Comparison of ENCODE assay signal across 9 mouse cellular contexts in genomic region chr6:128099190-128099589, GRCm38 (mm10). TPM values are rescaled to one million over a fixed set of nuclear protein-coding genes. Genes with fewer than 3 reads are reported as not detected.
A peak's percentile ranks its signal among the peaks of the same experiment; 100 is the strongest.
DNase-seq lines count a peak whose midpoint lies in the region; ATAC-seq lines count a peak whose summit lies in the region.
"Had no signal": no experiment of that assay in that cellular context is flagged by ENCODE, and none has a peak within 500 bp of the region (broad histone marks: within the 10 kb centered on the region; RNA-seq: fewer than 3 reads in every experiment).

No protein-coding gene starts in this region.

- DNase-seq in cerebellum, postnatal 10 days = peak; percentile 65 to 74
- DNase-seq in cerebellum, postnatal 36 days = no peak
- DNase-seq in hindbrain, embryonic 14.5 days (ENCODE audit: low spot score) = peak; percentile 32
- no peak for DNase-seq in testis, postnatal 14 days (ENCODE audit: low spot score)

- no peaks in the 10 kb centered on the region for H3K27me3 ChIP-seq in hindbrain, embryonic 14.5 days (ENCODE audit: control insufficient read depth, insufficient read depth, low read length)
- H3K27me3 ChIP-seq in hindbrain, embryonic 12.5 days = 0 out of 2 replicates have a peak, but pooled peaks cover 2% of the 10 kb centered on the region
- no peaks in the 10 kb centered on the region for H3K27me3 ChIP-seq in midbrain, embryonic 15.5 days (replicated peaks)
- no peaks in the 10 kb centered on the region for H3K27me3 ChIP-seq in midbrain, embryonic 16.5 days (ENCODE audit: control insufficient read depth, insufficient read depth, low read depth, low read length)
- no peaks in the 10 kb centered on the region for H3K27me3 ChIP-seq in stomach, embryonic 15.5 days (replicated peaks)
- H3K27me3 ChIP-seq: neural tube, embryonic 13.5 days had no signal

- 68% methylated on average over 9 of the region's 9 CpGs for WGBS in hindbrain, embryonic 14.5 days
- WGBS in hindbrain, embryonic 12.5 days = 68% methylated on average over 9 of the region's 9 CpGs
- 67% methylated on average over 9 of the region's 9 CpGs for WGBS in midbrain, embryonic 15.5 days
- WGBS in midbrain, embryonic 16.5 days = 61% methylated on average over 9 of the region's 9 CpGs
- 40% methylated on average over 9 of the region's 9 CpGs for WGBS in stomach, embryonic 15.5 days

- H3K9me3 ChIP-seq in hindbrain, embryonic 14.5 days (ENCODE audit: control insufficient read depth, low read length) = no peaks in the 10 kb centered on the region
- no peaks in the 10 kb centered on the region for H3K9me3 ChIP-seq in hindbrain, embryonic 12.5 days (replicated peaks)
- H3K9me3 ChIP-seq in midbrain, embryonic 15.5 days = no peaks in the 10 kb centered on the region
- H3K9me3 ChIP-seq in midbrain, embryonic 16.5 days (replicated peaks; ENCODE audit: control insufficient read depth, low read length, poor library complexity, severe bottlenecking) = no peaks in the 10 kb centered on the region
- H3K9me3 ChIP-seq in stomach, embryonic 15.5 days = no peaks in the 10 kb centered on the region
- H3K9me3 ChIP-seq: neural tube, embryonic 13.5 days had no signal

- H3K27ac ChIP-seq in hindbrain, embryonic 14.5 days = no peak overlapping the region
- no peak overlapping the region; the same call in 1 of the 2 replicates for H3K27ac ChIP-seq in hindbrain, embryonic 12.5 days
- H3K27ac ChIP-seq in midbrain, embryonic 15.5 days = peak overlapping the region; percentile 8; the same call in 1 of the 2 replicates
- H3K27ac ChIP-seq in midbrain, embryonic 16.5 days (ENCODE audit: low read length) = no peak overlapping the region
- peak overlapping the region; percentile 77 for H3K27ac ChIP-seq in stomach, embryonic 15.5 days
- H3K27ac ChIP-seq: neural tube, embryonic 13.5 days had no signal

- H3K4me3 ChIP-seq in hindbrain, embryonic 14.5 days (replicated peaks; ENCODE audit: low read length) = no peak overlapping the region
- H3K4me3 ChIP-seq in hindbrain, embryonic 12.5 days = no peak overlapping the region
- H3K4me3 ChIP-seq in midbrain, embryonic 15.5 days = no peak overlapping the region
- no peak overlapping the region for H3K4me3 ChIP-seq in midbrain, embryonic 16.5 days (ENCODE audit: low read depth, low read length)
- H3K4me3 ChIP-seq in stomach, embryonic 15.5 days (replicated peaks) = no peak overlapping the region
- H3K4me3 ChIP-seq: neural tube, embryonic 13.5 days had no signal

- no peak for ATAC-seq in hindbrain, embryonic 14.5 days (ENCODE audit: low FRiP score)
- ATAC-seq in hindbrain, embryonic 12.5 days (ENCODE audit: low FRiP score) = no peak
- ATAC-seq in midbrain, embryonic 15.5 days (replicated peaks) = no peak
- ATAC-seq in midbrain, embryonic 16.5 days = no peak
- peak; percentile 37; the same call in 1 of the 2 replicates for ATAC-seq in stomach, embryonic 15.5 days (ENCODE audit: insufficient read depth, low FRiP score, low read depth)

- H3K36me3 ChIP-seq in hindbrain, embryonic 14.5 days (replicated peaks; ENCODE audit: control insufficient read depth, insufficient read depth) = no peaks in the 10 kb centered on the region
- no peaks in the 10 kb centered on the region for H3K36me3 ChIP-seq in hindbrain, embryonic 12.5 days
- H3K36me3 ChIP-seq in midbrain, embryonic 15.5 days (replicated peaks) = no peaks in the 10 kb centered on the region
- no peaks in the 10 kb centered on the region for H3K36me3 ChIP-seq in midbrain, embryonic 16.5 days (ENCODE audit: control insufficient read depth, insufficient read depth, low read length)
- no peaks in the 10 kb centered on the region for H3K36me3 ChIP-seq in stomach, embryonic 15.5 days
- H3K36me3 ChIP-seq: neural tube, embryonic 13.5 days had no signal

- no peak overlapping the region for H3K9ac ChIP-seq in hindbrain, embryonic 14.5 days
- H3K9ac ChIP-seq in hindbrain, embryonic 12.5 days = no peak overlapping the region
- no peak overlapping the region for H3K9ac ChIP-seq in midbrain, embryonic 15.5 days
- H3K9ac ChIP-seq in midbrain, embryonic 16.5 days (ENCODE audit: low read depth, low read length) = no peak overlapping the region
- no peak overlapping the region for H3K9ac ChIP-seq in stomach, embryonic 15.5 days
- H3K9ac ChIP-seq: neural tube, embryonic 13.5 days had no signal

- peaks cover 12% of the 10 kb centered on the region; the same call in 1 of the 2 replicates for H3K4me1 ChIP-seq in hindbrain, embryonic 14.5 days (replicated peaks; ENCODE audit: control insufficient read depth, insufficient read depth, low read length)
- H3K4me1 ChIP-seq in hindbrain, embryonic 12.5 days = peaks cover 21% of the 10 kb centered on the region
- H3K4me1 ChIP-seq in midbrain, embryonic 15.5 days = peaks cover 18% of the 10 kb centered on the region
- peaks cover 4% of the 10 kb centered on the region; the same call in 1 of the 2 replicates for H3K4me1 ChIP-seq in midbrain, embryonic 16.5 days (ENCODE audit: control insufficient read depth, insufficient read depth, low read length)
- peaks cover 13% of the 10 kb centered on the region for H3K4me1 ChIP-seq in stomach, embryonic 15.5 days

- no peak overlapping the region for H3K4me2 ChIP-seq in hindbrain, embryonic 14.5 days (replicated peaks)
- no peak overlapping the region for H3K4me2 ChIP-seq in hindbrain, embryonic 12.5 days (replicated peaks)
- no peak overlapping the region for H3K4me2 ChIP-seq in midbrain, embryonic 15.5 days
- no peak overlapping the region for H3K4me2 ChIP-seq in midbrain, embryonic 16.5 days (ENCODE audit: low read length)
- no peak overlapping the region for H3K4me2 ChIP-seq in stomach, embryonic 15.5 days
- H3K4me2 ChIP-seq: neural tube, embryonic 13.5 days had no signal

RNA-seq across cellular contexts. Expression of gene Tspan9, which starts 44.2 kb away (rescaled TPM):
- 41.3 and 43.4 TPM in 2 replicates for polyA plus RNA-seq in hindbrain, embryonic 14.5 days (2014; fragmentation: Nextera tagmentation; extraction: Ambion mirVana)
- 63.4 and 71.6 TPM in 2 replicates for polyA plus RNA-seq in hindbrain, embryonic 12.5 days (2016; fragmentation: Nextera tagmentation; extraction: Ambion mirVana)
- polyA plus RNA-seq in midbrain, embryonic 15.5 days (2015; fragmentation: Nextera tagmentation; extraction: Ambion mirVana) = 33.9 and 42.1 TPM in 2 replicates
- 43.2 and 46.3 TPM in 2 replicates for polyA plus RNA-seq in midbrain, embryonic 16.5 days (2015; fragmentation: Nextera tagmentation; extraction: Ambion mirVana)
- polyA plus RNA-seq in stomach, embryonic 15.5 days (2015; fragmentation: Nextera tagmentation; extraction: Ambion mirVana) = 123 and 131 TPM in 2 replicates

Comparison
In these comparisons a context has a peak if more than half of its experiments do, and no peak if none do; other contexts are left out.
1. DNase-seq: peak in cerebellum, postnatal 10 days (2 of 2) and hindbrain, embryonic 14.5 days (single experiment); none in cerebellum, postnatal 36 days (0 of 2) and testis, postnatal 14 days (single experiment).
2. H3K27ac ChIP-seq: peak in midbrain, embryonic 15.5 days (single experiment) and stomach, embryonic 15.5 days (single experiment); none in hindbrain, embryonic 14.5 days (single experiment), hindbrain, embryonic 12.5 days (single experiment) and midbrain, embryonic 16.5 days (single experiment).